Mouse (Mus musculus): Measurements from ENCODE around the gene Pid1. TPM values are rescaled to one million over a fixed set of nuclear protein-coding genes. Genes with fewer than 3 reads are reported as not detected.

The Pid1 gene
- total RNA-seq, 4 experiments from 2014 or later, result 20.3 to 41.2 (median 29.3) TPM

DNA sequence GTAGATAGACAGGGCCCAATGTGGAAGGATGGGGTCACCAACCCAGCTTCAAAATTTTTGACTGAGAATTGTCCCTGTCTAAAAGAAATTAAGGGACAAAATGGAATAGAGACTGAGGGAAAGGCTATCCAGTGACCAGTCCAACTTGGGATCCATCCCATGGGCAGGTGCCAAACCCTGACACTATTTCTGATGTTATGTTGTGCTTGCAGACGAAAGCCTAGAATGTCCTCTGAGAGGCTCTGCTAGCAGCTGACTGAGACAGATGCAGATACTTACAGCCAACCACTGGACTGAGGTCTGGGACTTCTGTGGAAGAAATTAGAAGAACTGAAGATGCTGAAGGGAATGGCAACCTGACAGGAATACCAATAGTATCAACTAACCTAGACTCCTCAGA lies 338.2 kb downstream of the Pid1 start:
- DNase-seq, result no peak

DNA sequence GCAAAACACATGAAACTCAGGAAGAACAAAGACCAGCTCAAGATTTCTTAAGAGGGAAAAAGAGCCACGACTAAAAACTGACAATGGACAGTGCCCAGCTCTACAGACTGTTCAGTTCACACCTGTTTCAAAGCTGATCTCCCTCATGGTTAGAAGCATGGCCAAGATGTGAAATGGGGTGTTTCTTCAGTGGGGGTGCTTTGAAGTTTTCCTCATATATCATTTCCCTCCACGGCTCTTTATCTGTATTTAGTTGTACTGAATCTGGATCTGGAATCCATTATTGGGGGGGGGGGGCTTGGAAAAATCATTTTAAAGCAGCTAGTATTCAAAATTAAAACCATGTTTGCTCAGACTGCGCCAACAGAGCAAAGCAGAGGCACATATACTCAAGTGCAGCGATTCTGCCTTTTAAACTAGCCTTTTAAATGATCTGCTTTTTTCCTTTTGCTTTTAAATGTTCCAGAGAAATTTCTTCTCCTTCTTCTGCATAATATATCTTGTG lies 351.1 kb downstream of the Pid1 start:
- no peak for DNase-seq

DNA sequence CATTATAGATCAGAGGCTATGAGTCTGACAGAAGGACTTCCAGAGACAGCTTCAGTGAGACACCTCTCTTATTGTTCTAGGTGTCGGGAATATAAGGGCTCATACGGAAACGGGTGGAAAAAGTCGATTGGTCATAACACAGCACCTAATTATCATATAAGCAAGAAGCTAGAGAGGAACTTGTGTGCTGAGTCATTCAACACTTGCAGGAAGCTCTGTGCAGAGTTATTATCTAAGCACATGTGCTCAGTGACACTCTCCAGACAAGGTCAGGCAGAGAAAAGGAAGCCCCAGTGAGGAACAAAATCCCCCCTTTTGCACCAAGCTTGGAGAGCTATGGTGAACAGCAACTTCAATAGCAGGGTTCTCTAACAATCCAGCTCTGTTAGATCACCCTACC lies 361.4 kb downstream of the Pid1 start:
- no peak for DNase-seq

Small RNA genes lying within 50 kb of the gene (microRNA-seq; reads per million reads assigned to microRNA genes)
- 0 reads per million in 2 experiments for gene Mir6353

Measured in adrenal gland, adult 8-10 months (tissue).